Mouse (Mus musculus) cortical plate, adult 2 months (tissue): Measurements from ENCODE around the gene Mrpl50.
"Not testable (repeated sequence)": the region's sequence is repeated elsewhere in the genome, so short reads cannot be mapped to it uniquely, and the experiment has no call there.

Experiments used
- CTCF ChIP-seq: fragments of 200-500 bp; IDR thresholded peaks from 2 replicates; pipeline ENCODE4 v1.5.1; 2011; ENCODE audit warnings: mild to moderate bottlenecking, control low read depth, low read length; ENCODE audit not compliant: insufficient read depth; ENCODE audit errors: extremely low read depth
- POLR2A ChIP-seq: fragments of 200-500 bp; IDR thresholded peaks from 2 replicates; pipeline ENCODE4 v1.6.1; 2011; ENCODE audit warnings: mild to moderate bottlenecking, low read length, control low read depth; ENCODE audit not compliant: insufficient read depth; ENCODE audit errors: extremely low read depth

DNA sequence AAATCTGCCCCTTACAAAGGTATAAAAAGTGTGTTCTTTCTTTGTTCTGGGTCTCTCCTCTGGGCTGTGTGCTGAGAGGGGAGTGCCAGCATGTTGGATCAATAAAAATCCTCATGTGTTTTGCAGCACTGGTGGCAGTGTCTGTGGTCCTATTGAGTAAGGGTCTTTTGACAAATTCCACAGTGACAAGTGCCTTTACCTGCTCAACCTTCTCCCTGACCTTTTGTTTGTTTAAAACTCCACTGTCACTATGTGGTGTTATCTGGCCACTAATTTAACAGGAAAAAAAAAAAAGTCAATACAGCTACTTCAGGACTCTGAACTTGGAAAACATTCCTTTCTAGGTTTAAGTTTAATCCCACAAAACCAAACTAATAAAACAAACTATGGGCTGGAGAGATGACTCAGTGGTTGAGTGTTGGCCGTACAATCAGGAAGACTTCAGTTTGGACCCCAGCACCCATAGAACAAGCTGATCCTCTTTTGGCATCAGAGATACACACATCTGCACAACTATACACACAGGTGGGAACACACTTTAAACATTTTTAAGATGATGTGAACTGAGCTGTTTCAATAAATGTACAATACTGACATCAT, 10.6 kb downstream of the Mrpl50 start:
- TF ChIP-seq POLR2A, CTCF: not testable (repeated sequence)
